Mouse (Mus musculus) liver, adult 2 months (tissue): ENCODE data around the gene Bcl10.

Experiments
- CTCF ChIP-seq: fragments of 200-500 bp; IDR thresholded peaks from 2 replicates; pipeline ENCODE4 v1.5.1; 2011; ENCODE audit warnings: low read depth, low read length, control low read depth
- POLR2A ChIP-seq: fragments of 200-500 bp; IDR thresholded peaks from 2 replicates; pipeline ENCODE4 v1.6.1; 2011; ENCODE audit warnings: low read length, control low read depth; ENCODE audit not compliant: insufficient read depth; ENCODE audit errors: extremely low read depth

GRCm38 (mm10) chr3:145933845-145934244 is 11.2 kb downstream of the Bcl10 start:
- TF ChIP-seq POLR2A: no peak
- no peak for TF ChIP-seq CTCF
